Mouse (Mus musculus) ovary, postnatal 36 days (tissue): Measurements from ENCODE around the gene Cadps.

Experiments used
- DNase-seq: peaks from one replicate; pipeline ENCODE4 v3.0.0; 2022; ENCODE audit warnings: low spot score, mixed read lengths

Cadps gene

GRCm38 (mm10) chr14:12504191-12504947, 318.5 kb downstream of the Cadps start:
- no peak for DNase-seq

- DNase-seq = no peak
Observed at GRCm38 (mm10) chr14:12462206-12462605, 360.7 kb downstream of the Cadps start.

- no peak for DNase-seq
Observed at GRCm38 (mm10) chr14:12459700-12460099, 363.2 kb downstream of the Cadps start.

GRCm38 (mm10) chr14:12455064-12455591, 367.8 kb downstream of the Cadps start:
- DNase-seq = no peak

- no peak for DNase-seq
Observed at GRCm38 (mm10) chr14:12450807-12451206, 372.1 kb downstream of the Cadps start.

GRCm38 (mm10) chr14:12448883-12449282, 374.0 kb downstream of the Cadps start:
- DNase-seq = no peak

GRCm38 (mm10) chr14:12441019-12441418, 381.9 kb downstream of the Cadps start:
- no peak for DNase-seq

GRCm38 (mm10) chr14:12437976-12438375, 384.9 kb downstream of the Cadps start:
- no peak for DNase-seq

GRCm38 (mm10) chr14:12437422-12437821, 385.5 kb downstream of the Cadps start:
- no peak for DNase-seq

GRCm38 (mm10) chr14:12436903-12437368, 385.9 kb downstream of the Cadps start:
- DNase-seq = no peak

- no peak for DNase-seq
Observed at GRCm38 (mm10) chr14:12428021-12428654, 394.7 kb downstream of the Cadps start.

- no peak for DNase-seq
Observed at GRCm38 (mm10) chr14:12425311-12425710, 397.6 kb downstream of the Cadps start.

- no peak for DNase-seq
Observed at GRCm38 (mm10) chr14:12410276-12410675, 412.6 kb downstream of the Cadps start.

GRCm38 (mm10) chr14:12409811-12410210, 413.1 kb downstream of the Cadps start:
- no peak for DNase-seq

- no peak for DNase-seq
Observed at GRCm38 (mm10) chr14:12406588-12406987, 416.3 kb downstream of the Cadps start.

- DNase-seq = no peak
Observed at GRCm38 (mm10) chr14:12405201-12405600, 417.7 kb downstream of the Cadps start.

- DNase-seq = no peak
Observed at GRCm38 (mm10) chr14:12404724-12405123, 418.2 kb downstream of the Cadps start.

GRCm38 (mm10) chr14:12404052-12404451, 418.8 kb downstream of the Cadps start:
- DNase-seq = no peak

GRCm38 (mm10) chr14:12400116-12400515, 422.8 kb downstream of the Cadps start:
- no peak for DNase-seq

- no peak for DNase-seq
Observed at GRCm38 (mm10) chr14:12397561-12397960, 425.3 kb downstream of the Cadps start.

GRCm38 (mm10) chr14:12394318-12394717, 428.6 kb downstream of the Cadps start:
- DNase-seq = no peak

- DNase-seq = no peak
Observed at GRCm38 (mm10) chr14:12393271-12393861, 429.5 kb downstream of the Cadps start.

GRCm38 (mm10) chr14:12391167-12391566, 431.7 kb downstream of the Cadps start:
- DNase-seq = no peak
